Mouse (Mus musculus) cerebellum, postnatal 4 days (tissue): ENCODE data around the gene March9.

Experiments used
- DNase-seq, 2 experiments: peaks; one replicate each; pipeline ENCODE4 v3.0.0; 2022; ENCODE audit warnings: low spot score in 2 of 2, mixed read lengths in 1 of 2

The March9 gene

DNA sequence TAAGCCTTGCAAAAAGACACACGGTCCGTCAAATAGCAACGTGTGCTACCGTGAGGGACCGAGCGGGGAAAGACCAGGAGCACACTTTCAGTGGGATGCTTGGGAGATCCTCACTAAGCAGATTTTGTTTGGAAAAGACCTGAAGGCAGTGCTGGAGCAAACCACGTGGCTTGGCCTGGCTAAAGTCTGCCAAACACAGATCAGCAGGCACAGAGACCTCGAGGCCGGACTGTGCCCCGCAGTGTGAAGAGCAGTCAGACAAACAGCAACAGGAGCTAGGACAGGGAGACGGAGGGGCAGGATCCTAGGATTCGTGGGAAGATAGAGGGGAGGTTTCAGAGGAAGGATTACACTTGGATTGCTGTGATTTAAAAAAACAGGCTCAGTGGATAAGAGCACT is 23.7 kb downstream of the March9 start:
- DNase-seq: no peak

DNA sequence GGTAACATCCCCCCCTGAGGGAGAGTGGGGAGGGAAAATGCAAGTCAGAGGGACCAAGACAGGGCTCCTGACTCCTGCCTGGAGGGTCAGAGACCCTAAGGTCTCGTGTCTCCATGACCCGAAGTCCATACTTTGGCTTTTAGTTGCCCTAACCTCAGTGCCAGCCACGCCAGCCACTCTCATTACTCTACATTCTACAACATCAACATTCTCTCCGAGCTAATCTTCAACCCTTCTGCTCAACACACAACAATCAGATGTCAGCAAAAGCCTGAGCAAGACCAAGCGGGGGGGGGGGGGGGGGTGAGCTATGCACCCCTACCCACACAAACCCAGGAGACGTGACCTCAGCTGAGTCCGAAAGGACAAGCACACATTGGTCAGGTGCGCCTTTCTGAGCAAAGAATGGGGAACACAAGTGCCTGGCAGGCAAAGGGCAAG is 26.7 kb downstream of the March9 start:
- no peak for DNase-seq

DNA sequence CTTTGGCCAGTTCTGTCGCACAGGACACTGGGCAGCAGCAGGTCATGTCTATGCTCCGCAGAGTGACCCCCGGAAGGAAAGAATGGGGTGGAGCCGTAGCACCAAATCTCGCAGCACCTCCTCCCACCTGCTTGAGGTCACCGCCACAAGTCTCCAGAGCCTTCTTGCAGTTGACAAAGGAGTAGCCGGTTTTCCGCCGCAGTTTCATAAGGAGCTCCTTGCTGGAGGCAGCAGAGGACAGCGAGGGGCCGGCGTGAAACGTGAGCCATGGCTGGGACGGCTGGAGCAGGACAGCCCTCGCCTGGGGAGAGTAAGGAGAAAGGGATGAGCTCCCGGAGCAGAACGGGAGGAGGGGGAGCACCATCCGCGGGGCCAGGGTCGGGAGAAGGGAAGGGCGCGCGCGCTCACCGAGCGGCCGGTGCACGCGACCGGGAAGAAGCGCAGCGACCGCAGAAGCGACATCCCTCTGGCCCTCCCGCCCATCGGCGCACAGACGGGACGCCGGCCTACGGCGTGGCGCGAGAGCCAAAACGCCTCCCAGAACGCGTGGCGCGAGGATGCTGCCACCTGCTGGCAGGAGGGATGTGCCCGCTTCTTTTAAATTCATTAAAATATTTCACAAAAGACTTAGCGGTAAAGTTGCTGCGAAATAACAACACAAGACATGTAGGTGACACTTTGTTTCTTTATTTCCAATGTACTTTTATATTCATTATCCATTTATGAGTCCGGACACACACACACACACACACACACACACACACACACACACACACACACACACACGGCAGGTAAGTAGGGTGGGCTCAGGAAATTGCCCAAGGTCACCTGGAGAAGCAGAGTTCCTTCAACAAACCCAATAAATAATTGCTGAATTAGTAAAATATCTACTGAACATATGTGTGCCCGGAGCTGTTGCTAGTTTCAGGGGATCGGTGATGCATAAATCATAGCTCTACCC is 29.4 kb downstream of the March9 start, which contains the start of gene Tsfm:
Gene Tsfm (minus strand): TSS at position 505 of the 961 bp plus-strand sequence.
- peak; percentile 91 to 95 for DNase-seq

DNA sequence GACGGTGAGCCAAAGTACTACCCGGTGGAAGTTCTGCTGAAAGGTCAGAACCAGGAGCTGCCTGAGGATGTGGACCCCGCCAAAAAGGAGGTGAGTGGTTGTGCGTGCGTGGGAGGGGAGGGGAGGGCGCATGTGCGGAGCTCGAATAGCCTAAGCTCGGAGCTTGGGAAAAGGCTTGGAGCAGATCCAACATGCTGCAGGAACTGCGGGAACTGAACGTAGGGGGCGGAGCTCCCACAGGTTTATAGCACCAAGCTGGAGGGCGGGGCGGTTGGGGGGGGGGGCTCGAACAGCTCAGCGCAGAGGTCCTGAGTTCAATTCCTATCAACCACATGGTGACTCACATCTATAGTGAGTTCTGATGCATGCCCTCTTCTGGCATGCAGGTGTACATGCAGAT is 41.6 kb downstream of the March9 start:
- DNase-seq: no peak

DNA sequence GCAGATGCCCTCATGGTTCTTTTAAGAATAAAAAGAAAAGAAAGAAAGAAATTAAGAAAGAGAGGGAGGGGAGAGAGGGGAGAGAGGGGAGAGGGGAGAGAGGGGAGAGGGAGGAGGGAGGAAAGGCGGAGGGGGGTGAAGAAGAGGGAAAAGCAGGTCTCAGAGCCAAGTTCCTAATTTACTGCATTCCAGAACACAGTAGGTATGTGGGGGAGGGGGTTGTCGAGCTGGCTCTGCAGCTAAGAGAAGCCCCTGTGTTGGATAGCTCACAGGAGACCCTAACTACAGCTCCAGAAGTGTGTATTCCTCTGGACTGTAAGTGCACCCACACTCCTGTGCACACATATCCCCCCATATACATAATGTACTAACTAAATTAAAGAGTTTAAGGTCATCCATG is 42.9 kb downstream of the March9 start:
- DNase-seq: no peak

DNA sequence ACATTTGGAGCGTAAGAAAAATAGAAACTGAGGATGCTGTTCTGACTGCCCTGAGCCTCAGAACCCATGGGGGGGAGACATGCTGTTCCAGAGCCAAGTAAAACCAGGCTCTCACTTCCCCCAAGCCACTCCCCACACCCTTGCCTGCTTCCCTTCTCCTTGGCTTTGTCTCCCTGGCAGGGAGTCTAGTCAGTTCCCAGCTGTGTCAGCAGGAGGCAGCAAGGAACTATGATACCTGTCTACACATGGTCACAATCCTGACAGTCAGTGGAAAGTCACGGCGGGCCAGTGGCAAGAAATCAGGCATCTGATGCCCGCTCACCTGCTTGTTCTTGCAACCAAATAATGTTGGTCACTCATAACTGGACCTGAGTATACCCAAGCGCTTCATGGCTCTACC is 43.5 kb downstream of the March9 start:
- DNase-seq: no peak
